Mouse (Mus musculus) hindbrain, embryonic 11.5 days (tissue): ENCODE measurements around the gene Cd300ld5. TPM values are rescaled to one million over a fixed set of nuclear protein-coding genes. Genes with fewer than 3 reads are reported as not detected.
"Not testable (repeated sequence)": the region's sequence is repeated elsewhere in the genome, so short reads cannot be mapped to it uniquely, and the experiment has no call there.

Source experiments
- ATAC-seq: fragments of 200-750 bp; cut with Nextera tagmentation; 2 replicates; pipeline ENCODE4 v1.8.0; 2017; ENCODE audit warnings: mild to moderate bottlenecking, moderate TSS enrichment, moderate library complexity; ENCODE audit not compliant: low FRiP score
- DNase-seq: peaks from one replicate; pipeline ENCODE4 v3.0.0-alpha.2; 2015; ENCODE audit warnings: low spot score
- H3K27ac ChIP-seq: fragments of 300-500 bp; sonication (generic); 2 replicates; pipeline ENCODE4 v1.5.1; 2014; ENCODE audit warnings: mild to moderate bottlenecking, low read depth, low read length
- H3K27me3 ChIP-seq: fragments of 300-500 bp; sonication (generic); 2 replicates; pipeline ENCODE4 v1.6.1; 2014; ENCODE audit warnings: mild to moderate bottlenecking, low read length, moderate library complexity, mixed read lengths; ENCODE audit not compliant: control insufficient read depth, insufficient read depth
- H3K36me3 ChIP-seq: fragments of 300-500 bp; sonication (generic); 2 replicates; pipeline ENCODE4 v1.6.1; 2014; ENCODE audit warnings: mild to moderate bottlenecking, low read length, moderate library complexity, mixed read lengths; ENCODE audit not compliant: control insufficient read depth, insufficient read depth
- H3K4me1 ChIP-seq: fragments of 300-500 bp; sonication (generic); replicated peaks from 2 replicates; pipeline ENCODE4 v1.6.1; 2014; ENCODE audit warnings: low read length, mixed read lengths; ENCODE audit not compliant: control insufficient read depth, insufficient read depth
- H3K4me2 ChIP-seq: fragments of 300-500 bp; sonication (generic); replicated peaks from 2 replicates; pipeline ENCODE4 v1.6.1; 2014; ENCODE audit warnings: mild to moderate bottlenecking, low read depth, low read length
- H3K4me3 ChIP-seq: fragments of 300-500 bp; sonication (generic); 2 replicates; pipeline ENCODE4 v1.5.1; 2014; ENCODE audit warnings: low read depth, low read length
- H3K9ac ChIP-seq: fragments of 300-500 bp; sonication (generic); 2 replicates; pipeline ENCODE4 v1.6.1; 2014; ENCODE audit warnings: low read depth, low read length
- H3K9me3 ChIP-seq: fragments of 300-500 bp; sonication (generic); 2 replicates; pipeline ENCODE4 v1.6.1; 2016; ENCODE audit warnings: low read length; ENCODE audit not compliant: control insufficient read depth
- WGBS: fragments of 180-500 bp; shearing (Covaris S2); extraction: QIAGEN DNeasy Blood & Tissue Kit; methylation state at CpG from one replicate; pipeline ENCODE4 v1.1.7; 2014; 5-methylcytosine and 5-hydroxymethylcytosine counted together
- polyA plus RNA-seq: library from polyadenylated mRNA; unstranded; fragments of >200 nt; fragmentation: Nextera tagmentation; extraction: Ambion mirVana; gene quantifications from 2 replicates; pipeline ENCODE4 v1.2.1, GENCODE M21; 2014

Cd300ld5 gene
- polyA plus RNA-seq, 1 experiment from 2014 or later = not detected

- no peak for ATAC-seq
- 80% methylated on average over 4 of the region's 4 CpGs for WGBS
These were observed 21.1 kb upstream of the Cd300ld5 start for GRCm38 (mm10) chr11:115058701-115059100.

GRCm38 (mm10) chr11:115054537-115054936 lies 17.0 kb upstream of the Cd300ld5 start:
- Histone ChIP-seq H3K27ac (no peak overlapping the region), H3K4me1 (no peaks in the 10 kb centered on the region), H3K27me3 (no peaks in the 10 kb centered on the region), H3K4me3 (no peak overlapping the region), H3K9me3 (no peaks in the 10 kb centered on the region), H3K36me3 (no peaks in the 10 kb centered on the region), H3K4me2 (no peak overlapping the region), H3K9ac (no peak overlapping the region)
- ATAC-seq = no peak
- DNase-seq = no peak

More at GRCm38 (mm10) chr11:115058701-115059100, 21.1 kb upstream of the Cd300ld5 start:
- no peak overlapping the region for H3K4me2 ChIP-seq
- no peaks in the 10 kb centered on the region for H3K9me3 ChIP-seq
- no peak overlapping the region for H3K27ac ChIP-seq
- H3K27me3 ChIP-seq = 0 out of 2 replicates have a peak, but pooled peaks cover 2% of the 10 kb centered on the region
- H3K36me3 ChIP-seq = no peaks in the 10 kb centered on the region
- H3K4me3 ChIP-seq = no peak overlapping the region
- no peak overlapping the region for H3K9ac ChIP-seq
- no peak for DNase-seq
- no peaks in the 10 kb centered on the region for H3K4me1 ChIP-seq

- Histone ChIP-seq H3K27me3 (no peaks in the 10 kb centered on the region), H3K4me3 (no peak overlapping the region)
These were observed 15.4 kb upstream of the Cd300ld5 start for GRCm38 (mm10) chr11:115052991-115053390.

GRCm38 (mm10) chr11:115052206-115052605 lies 14.6 kb upstream of the Cd300ld5 start:
- 3% methylated on average over 9 of the region's 9 CpGs for WGBS
- Histone ChIP-seq H3K9me3 (no peaks in the 10 kb centered on the region), H3K4me3 (no peak overlapping the region), H3K27me3 (no peaks in the 10 kb centered on the region), H3K27ac (no peak overlapping the region), H3K9ac (no peak overlapping the region), H3K36me3 (no peaks in the 10 kb centered on the region), H3K4me1 (no peaks in the 10 kb centered on the region), H3K4me2 (no peak overlapping the region)
- ATAC-seq = no peak
- DNase-seq = peak; percentile 66

More at GRCm38 (mm10) chr11:115052991-115053390, 15.4 kb upstream of the Cd300ld5 start:
- ATAC-seq = no peak
- Histone ChIP-seq H3K9me3 (no peaks in the 10 kb centered on the region), H3K9ac (no peak overlapping the region), H3K4me1 (no peaks in the 10 kb centered on the region), H3K36me3 (no peaks in the 10 kb centered on the region), H3K27ac (no peak overlapping the region), H3K4me2 (no peak overlapping the region)
- DNase-seq = no peak
- WGBS = 77% methylated on average over 1 of the region's 1 CpGs

GRCm38 (mm10) chr11:115049282-115049895 lies 11.8 kb upstream of the Cd300ld5 start:
- H3K4me1 ChIP-seq = no peaks in the 10 kb centered on the region
- whole genome bisulfite sequencing = 42% methylated on average over 3 of the region's 3 CpGs
- H3K9ac ChIP-seq = no peak overlapping the region
- H3K4me3 ChIP-seq = no peak overlapping the region
- no peak for DNase-seq
- H3K9me3 ChIP-seq = no peaks in the 10 kb centered on the region
- H3K27ac ChIP-seq = no peak overlapping the region
- no peaks in the 10 kb centered on the region for H3K27me3 ChIP-seq
- H3K36me3 ChIP-seq = no peaks in the 10 kb centered on the region
- ATAC-seq = no peak
- no peak overlapping the region for H3K4me2 ChIP-seq

GRCm38 (mm10) chr11:115048259-115048658 lies 10.7 kb upstream of the Cd300ld5 start, which contains the start of gene Cd300ld3:
Gene Cd300ld3, minus strand, starts transcription at chr11:115048409.
- H3K4me2 ChIP-seq = no peak within 1 kb of the TSS
- no peak within 1 kb of the TSS for H3K4me3 ChIP-seq
- no peak within 1 kb of the TSS for H3K27ac ChIP-seq
- no peak within 1 kb of the TSS for H3K9ac ChIP-seq
- no peaks in the 10 kb centered on the region for H3K4me1 ChIP-seq
- H3K9me3 ChIP-seq = no peaks in the 10 kb centered on the region
- DNase-seq (no peak), ATAC-seq (no peak)
- 91% methylated on average over 2 of the region's 2 CpGs for WGBS
- no peaks in the 10 kb centered on the region for H3K27me3 ChIP-seq
- H3K36me3 ChIP-seq = no peaks in the 10 kb centered on the region

GRCm38 (mm10) chr11:115026912-115027311 lies 10.7 kb downstream of the Cd300ld5 start, which contains the start of gene Cd300ld4:
Gene Cd300ld4, minus strand, starts transcription at chr11:115027012.
- not testable (repeated sequence) for H3K9me3 ChIP-seq, H3K27me3 ChIP-seq, H3K36me3 ChIP-seq, H3K4me1 ChIP-seq, H3K4me2 ChIP-seq, DNase-seq, H3K9ac ChIP-seq, H3K27ac ChIP-seq, H3K4me3 ChIP-seq, ATAC-seq
- no CpG with 5 or more reads among the region's 6 CpGs for WGBS

GRCm38 (mm10) chr11:115016093-115016492 lies 21.5 kb downstream of the Cd300ld5 start, which contains the start of gene Cd300ld2:
Gene Cd300ld2, minus strand, starts transcription at chr11:115016193.
- not testable (repeated sequence) for H3K4me2 ChIP-seq

GRCm38 (mm10) chr11:115004070-115004469 lies 33.5 kb downstream of the Cd300ld5 start:
- H3K27me3 ChIP-seq = no peaks in the 10 kb centered on the region
- whole genome bisulfite sequencing = 89% methylated on average over 5 of the region's 5 CpGs
- ATAC-seq (no peak), DNase-seq (no peak)
- H3K4me1 ChIP-seq = no peaks in the 10 kb centered on the region
- H3K4me3 ChIP-seq = no peak overlapping the region
- H3K9ac ChIP-seq = no peak overlapping the region
- no peak overlapping the region for H3K4me2 ChIP-seq
- H3K9me3 ChIP-seq = no peaks in the 10 kb centered on the region
- H3K36me3 ChIP-seq = no peaks in the 10 kb centered on the region
- H3K27ac ChIP-seq = no peak overlapping the region

More at GRCm38 (mm10) chr11:115016093-115016492, 21.5 kb downstream of the Cd300ld5 start, which contains the start of gene Cd300ld2:
- H3K9ac ChIP-seq, H3K4me1 ChIP-seq, H3K27me3 ChIP-seq, H3K36me3 ChIP-seq, DNase-seq, H3K9me3 ChIP-seq, H3K27ac ChIP-seq, ATAC-seq, H3K4me3 ChIP-seq: not testable (repeated sequence)
- WGBS = no CpG with 5 or more reads among the region's 7 CpGs
